Mouse (Mus musculus): Measurements from ENCODE around the gene Ypel4.
"Not testable (repeated sequence)": the region's sequence is repeated elsewhere in the genome, so short reads cannot be mapped to it uniquely, and the experiment has no call there.

Ypel4 gene

GRCm38 (mm10) chr2:84727172-84727858 is 6.5 kb upstream of the Ypel4 start, which contains the start of gene Clp1:
TSS of gene Clp1 (minus strand) at chr2:84727350.
- DNase-seq (ENCODE audit: low spot score) = peak; percentile 93

- not testable (repeated sequence) for DNase-seq (ENCODE audit: low spot score)
These were observed 5.7 kb upstream of the Ypel4 start for GRCm38 (mm10) chr2:84728191-84728590.

DNA sequence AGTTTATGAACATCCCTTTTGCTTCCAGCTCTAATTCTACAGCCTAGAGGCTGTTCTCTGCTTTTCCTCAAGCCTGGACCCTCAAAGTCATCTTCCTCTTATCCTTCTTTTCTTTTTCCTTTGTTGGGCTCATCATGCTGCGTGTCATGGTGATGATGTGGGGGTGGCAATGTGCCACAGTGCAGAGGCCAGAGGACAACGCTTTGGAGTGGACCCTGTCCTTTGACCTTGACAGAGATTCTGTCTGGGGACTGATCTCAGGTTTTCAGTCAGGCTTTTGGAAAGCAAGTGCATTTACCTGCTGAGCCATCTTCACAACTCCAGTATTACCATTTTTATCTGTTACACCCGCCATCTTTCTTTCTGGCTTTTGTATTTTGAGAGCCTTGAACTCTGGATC is 2.7 kb upstream of the Ypel4 start:
- no peak for DNase-seq (ENCODE audit: low spot score)

DNA sequence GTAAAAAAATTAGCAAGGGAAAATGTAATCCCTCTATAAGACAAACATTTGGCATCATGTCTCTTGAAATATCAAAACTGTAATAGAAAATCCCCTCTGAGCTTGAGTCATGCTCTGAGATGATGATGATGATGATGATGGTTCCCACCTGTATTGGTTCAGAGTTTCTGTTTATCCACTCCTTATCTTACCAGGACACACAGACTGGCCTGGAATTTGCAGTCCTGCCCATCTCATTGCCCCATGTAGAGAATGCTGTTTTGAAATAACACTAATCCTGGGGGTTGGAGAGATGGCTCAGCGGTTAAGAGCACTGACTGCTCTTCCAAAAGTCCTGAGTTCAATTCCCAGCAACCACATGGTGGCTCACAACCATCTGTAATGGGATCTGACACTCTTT is 1.5 kb upstream of the Ypel4 start:
- no peak for DNase-seq (ENCODE audit: low spot score)

GRCm38 (mm10) chr2:84734351-84734864 is 550 bp downstream of the Ypel4 start:
- DNase-seq (ENCODE audit: low spot score) = no peak

DNA sequence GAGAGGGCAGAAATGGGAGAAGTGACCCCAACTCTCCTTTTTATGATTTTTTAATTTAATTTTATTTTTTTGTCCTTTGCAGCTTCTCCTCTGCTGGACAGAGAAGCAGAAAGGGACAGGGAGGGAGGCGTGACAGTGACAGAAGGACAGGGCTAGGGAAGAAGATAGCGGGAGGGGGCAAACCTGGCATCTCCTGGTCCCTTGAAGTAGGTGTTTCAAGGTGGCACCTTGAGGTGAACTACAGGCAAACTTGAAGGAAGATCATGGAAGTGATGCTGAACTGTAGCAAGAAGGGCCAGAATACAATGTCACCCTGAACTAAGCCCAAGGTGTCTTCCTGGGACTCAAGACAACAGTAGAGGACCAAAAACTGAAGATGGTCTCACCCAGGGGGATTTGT is 1.1 kb downstream of the Ypel4 start:
- no peak for DNase-seq (ENCODE audit: low spot score)

- DNase-seq (ENCODE audit: low spot score) = no peak
These were observed 1.6 kb downstream of the Ypel4 start for GRCm38 (mm10) chr2:84735346-84735920.

DNA sequence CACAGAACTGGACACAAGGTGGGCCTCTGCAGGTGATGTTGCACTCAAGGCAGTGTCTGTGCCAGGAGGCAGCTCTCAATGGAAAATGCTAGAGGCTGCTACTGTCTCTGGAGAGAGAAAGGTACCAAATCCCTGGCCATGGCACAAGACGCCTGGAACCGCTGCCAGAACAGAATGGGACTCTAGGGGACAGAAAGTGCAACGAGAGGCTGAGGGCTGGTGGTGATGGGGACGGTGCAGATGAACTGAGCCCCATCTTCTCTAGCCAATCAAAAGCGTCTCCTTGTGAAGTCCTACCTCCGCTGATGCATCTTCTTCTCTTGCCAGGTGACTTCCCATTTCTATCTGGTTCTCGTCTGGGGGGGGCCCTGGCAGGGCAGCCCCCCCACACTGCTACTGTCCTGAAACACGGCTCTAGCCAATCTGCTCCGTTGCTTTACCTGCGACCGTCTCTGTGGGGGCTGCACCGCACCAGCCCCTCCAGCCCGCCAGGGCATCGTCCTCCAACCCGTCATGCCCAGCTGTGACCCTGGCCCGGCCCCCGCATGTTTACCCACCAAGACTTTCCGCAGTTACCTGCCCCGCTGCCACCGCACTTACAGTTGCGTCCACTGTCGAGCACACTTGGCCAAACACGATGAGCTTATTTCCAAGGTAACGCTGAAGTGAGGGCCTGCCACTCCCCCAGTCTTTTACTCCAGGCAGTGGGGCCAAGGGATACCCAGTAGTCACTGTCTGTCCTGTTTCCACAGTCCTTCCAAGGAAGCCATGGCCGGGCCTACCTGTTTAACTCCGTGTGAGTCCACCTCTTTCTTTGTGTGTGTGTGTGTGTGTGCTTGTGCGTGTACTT is 2.7 kb downstream of the Ypel4 start:
- no peak for DNase-seq (ENCODE audit: low spot score)

- DNase-seq (ENCODE audit: low spot score) = no peak
These were observed 3.6 kb downstream of the Ypel4 start for GRCm38 (mm10) chr2:84737451-84737925.

GRCm38 (mm10) chr2:84738271-84738911 is 4.5 kb downstream of the Ypel4 start:
- no peak for DNase-seq (ENCODE audit: low spot score)

DNA sequence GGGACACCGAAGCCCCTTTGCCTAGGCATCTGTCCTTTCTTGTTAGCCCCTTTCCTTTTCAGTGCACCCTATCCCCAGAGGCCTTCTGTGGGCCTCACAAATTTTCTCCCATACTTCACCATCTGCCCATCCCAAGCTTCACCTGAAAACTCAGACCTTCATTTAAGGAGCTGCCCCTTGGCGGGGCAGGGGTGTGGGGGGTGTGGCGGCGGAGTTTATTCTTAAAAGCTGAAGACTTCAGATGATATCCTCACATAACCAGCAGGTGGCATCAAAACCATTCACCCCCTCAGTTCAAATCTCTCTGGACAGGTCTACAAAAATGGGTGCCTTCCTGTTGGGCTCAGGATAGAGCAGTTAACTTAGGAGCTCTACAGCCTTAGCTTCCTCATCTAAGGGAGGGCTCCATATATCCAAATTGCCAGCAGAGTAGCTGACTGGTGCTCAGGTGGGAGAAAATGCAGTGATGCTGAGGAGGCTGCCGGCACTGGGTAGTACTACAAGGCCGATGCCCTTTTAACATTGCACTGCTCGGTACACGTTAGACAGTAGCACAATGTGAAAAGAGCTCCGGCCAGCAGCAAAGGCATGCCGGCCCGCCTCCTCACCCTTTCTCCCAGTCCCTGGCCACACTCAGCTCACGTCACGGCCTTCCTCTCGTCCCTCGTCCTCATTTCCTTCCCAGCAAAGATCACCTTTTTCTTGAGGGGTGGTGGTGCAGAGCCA is 6.9 kb downstream of the Ypel4 start:
- no peak for DNase-seq (ENCODE audit: low spot score)

DNA sequence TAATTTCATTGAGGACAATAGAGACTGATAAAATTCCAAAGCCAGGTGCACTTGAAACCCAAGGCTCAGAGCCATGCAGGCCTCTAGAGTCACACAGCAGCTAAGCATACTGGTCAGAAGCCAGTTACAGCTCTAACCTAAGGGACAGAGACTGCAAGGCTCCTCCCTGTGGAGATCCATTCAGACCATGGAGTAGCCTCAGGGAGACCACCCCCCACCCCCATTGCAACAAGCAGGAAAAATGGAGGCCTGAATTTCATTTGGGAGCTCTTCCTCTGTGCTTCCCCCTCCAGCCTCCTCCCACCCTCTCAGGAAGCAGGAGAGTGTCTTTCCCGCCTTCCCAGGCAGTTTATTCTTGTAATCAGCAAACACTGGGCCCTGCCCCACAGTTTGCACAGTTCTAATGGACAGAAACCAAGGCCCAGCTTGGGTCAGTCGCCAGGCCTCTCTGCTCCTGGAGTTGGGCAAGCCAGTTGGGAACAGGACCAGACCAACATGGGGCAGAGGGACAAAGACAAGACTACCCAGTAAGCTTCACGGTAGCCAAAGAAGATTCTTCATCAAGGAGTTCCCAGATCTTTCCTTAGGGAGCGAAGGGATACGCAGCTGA is 8.1 kb downstream of the Ypel4 start:
- no peak for DNase-seq (ENCODE audit: low spot score)

- no peak for DNase-seq (ENCODE audit: low spot score)
These were observed 8.8 kb downstream of the Ypel4 start for GRCm38 (mm10) chr2:84742451-84743283.

- peak; percentile 73 for DNase-seq (ENCODE audit: low spot score)
These were observed 9.7 kb downstream of the Ypel4 start, which contains the start of gene Gm19426 for GRCm38 (mm10) chr2:84743561-84743960. TSS of gene Gm19426 (minus strand) at chr2:84743655.

DNA sequence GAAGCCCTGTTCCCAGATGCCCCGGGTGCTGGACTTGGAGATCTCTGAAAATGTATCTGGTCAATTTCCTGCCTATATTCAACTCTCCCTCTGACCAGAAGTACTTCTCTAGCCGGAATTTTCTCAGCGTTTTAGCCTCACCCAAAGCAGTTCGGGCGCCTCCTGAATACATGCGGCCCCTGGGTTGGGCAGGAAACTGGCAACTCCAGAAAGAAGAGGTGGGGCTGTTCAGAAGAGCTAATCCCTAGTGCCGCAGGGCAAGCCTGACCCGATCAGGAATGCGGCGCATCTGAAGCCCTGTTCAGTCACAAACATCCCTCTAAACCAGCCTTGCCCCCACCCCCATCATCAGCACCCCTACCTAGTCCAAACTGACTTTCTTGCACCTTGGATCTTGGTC is 10.3 kb downstream of the Ypel4 start:
- no peak for DNase-seq (ENCODE audit: low spot score)

- no peak for DNase-seq (ENCODE audit: low spot score)
These were observed 16.3 kb downstream of the Ypel4 start for GRCm38 (mm10) chr2:84750115-84750514.

GRCm38 (mm10) chr2:84756245-84756644 is 22.4 kb downstream of the Ypel4 start:
- DNase-seq (ENCODE audit: low spot score) = no peak

DNA sequence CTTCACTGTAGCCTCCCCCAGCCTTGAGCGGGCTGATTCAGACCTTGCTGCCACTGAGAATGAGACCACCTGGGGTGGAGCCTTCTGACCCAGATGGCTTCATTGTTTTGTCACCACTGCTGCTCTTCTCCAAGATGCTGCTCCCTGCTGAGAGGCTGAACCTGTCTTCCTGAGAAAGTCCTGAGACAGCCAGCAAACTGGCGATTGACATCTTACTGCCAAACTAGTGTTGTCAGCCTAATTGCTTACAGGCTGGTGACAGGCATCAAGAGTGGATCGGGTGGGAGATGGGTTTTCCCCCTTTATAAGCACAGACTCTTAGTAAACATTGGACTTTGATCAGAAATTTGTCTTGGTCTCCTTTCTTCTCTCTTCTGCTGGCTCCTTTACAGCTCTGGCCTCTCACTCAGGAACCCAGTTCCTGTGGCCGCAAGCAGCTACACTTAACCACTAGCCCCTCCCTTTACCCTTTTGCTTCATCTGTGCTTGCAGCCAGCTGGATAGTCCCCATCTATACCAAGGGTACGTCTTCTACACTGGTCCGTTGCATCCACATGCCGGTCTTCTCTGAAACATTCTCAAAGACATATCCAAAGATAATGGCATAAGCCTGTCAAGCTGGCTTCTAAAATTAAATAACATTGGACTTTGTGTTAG is 23.3 kb downstream of the Ypel4 start:
- no peak for DNase-seq (ENCODE audit: low spot score)

GRCm38 (mm10) chr2:84758542-84759127 is 24.8 kb downstream of the Ypel4 start:
- no peak for DNase-seq (ENCODE audit: low spot score)
